Mouse (Mus musculus) embryo, embryonic 11 days (tissue): ENCODE measurements at regions not wholly inside any gene's neighbourhood (a gene's known extent, or its start where the extent isn't known, plus 50 kb on each side); places are given as distances from the start of the nearest gene placed in this dataset.

Experiments
- DNase-seq: peaks from one replicate; pipeline ENCODE4 v3.0.0-alpha.2; 2015

GRCm38 (mm10) chr10:57324226-57324625 is 162.0 kb upstream of the Hsf2 start:
- no peak for DNase-seq

- DNase-seq: peak; percentile 66
Observed at GRCm38 (mm10) chr10:57362781-57363180, 123.4 kb upstream of the Hsf2 start.
